17 mouse cellular contexts compared by ENCODE assay signal in the genomic region with DNA sequence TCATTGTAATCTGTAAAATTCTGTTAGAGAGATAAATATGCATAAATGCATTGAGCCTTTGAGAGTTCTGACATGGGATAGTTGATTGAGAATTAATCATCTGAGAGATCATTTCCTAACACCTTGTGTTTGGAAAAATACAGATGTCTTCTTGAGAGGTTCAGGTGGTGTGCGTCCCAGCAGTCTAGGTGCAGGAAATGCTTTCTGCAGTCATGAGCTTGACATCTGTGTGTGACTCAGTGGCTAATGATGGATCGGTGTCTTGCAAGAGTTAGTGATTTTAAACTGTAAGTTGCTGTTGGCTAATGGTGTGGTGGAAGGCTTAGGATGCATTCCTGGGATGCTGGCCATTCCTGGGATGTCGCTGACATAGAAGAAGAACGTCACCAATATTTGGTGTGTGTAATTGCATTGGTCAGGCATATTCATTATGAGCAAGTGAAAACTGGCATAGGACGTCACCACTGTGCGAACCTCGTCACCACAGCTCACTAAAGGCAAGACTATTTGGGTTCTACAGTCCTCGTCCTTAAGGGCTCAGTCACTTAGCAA. TPM values are rescaled to one million over a fixed set of nuclear protein-coding genes. Genes with fewer than 3 reads are reported as not detected.
"Had no signal": no experiment of that assay in that cellular context is flagged by ENCODE, and none has a peak within 500 bp of the region (broad histone marks: within the 10 kb centered on the region; RNA-seq: fewer than 3 reads in every experiment).

No protein-coding gene starts in this region.

- H3K4me3 ChIP-seq: limb, embryonic 12.5 days; liver, embryonic 13.5 days; midbrain, embryonic 10.5 days; myocyte; neural tube, embryonic 12.5 days had no signal

- H3K27ac ChIP-seq: kidney, postnatal 0 days; limb, embryonic 12.5 days; liver, embryonic 13.5 days; midbrain, embryonic 10.5 days; neural tube, embryonic 12.5 days had no signal

- H3K27me3 ChIP-seq: limb, embryonic 12.5 days; liver, embryonic 13.5 days; neural tube, embryonic 12.5 days had no signal

- H3K9ac ChIP-seq: limb, embryonic 12.5 days; liver, embryonic 13.5 days; liver, postnatal 0 days; neural tube, embryonic 12.5 days had no signal

- H3K9me3 ChIP-seq: limb, embryonic 12.5 days; liver, embryonic 13.5 days; midbrain, embryonic 10.5 days; neural tube, embryonic 12.5 days had no signal

- DNase-seq: kidney, adult 11 months; kidney, adult 9 months; kidney, postnatal 36 days; layer of hippocampus, adult 9-11 months; layer of hippocampus, postnatal 36 days; liver; liver, embryonic 13.5 days; liver, postnatal 0 days; midbrain, embryonic 14.5 days; right cerebral cortex, postnatal 4 days; spleen, adult 18-20 months had no signal

- H3K4me2 ChIP-seq: limb, embryonic 12.5 days; liver, embryonic 13.5 days; neural tube, embryonic 12.5 days had no signal

- ATAC-seq: liver, postnatal 0 days had no signal

RNA-seq across cellular contexts. Expression of a gene that starts 51.7 kb away (rescaled TPM):
- polyA plus RNA-seq: macrophage had no signal
